Mouse (Mus musculus) gastrocnemius, postnatal 14 days (tissue): ENCODE measurements around the gene Spdye4a. TPM values are rescaled to one million over a fixed set of nuclear protein-coding genes. Genes with fewer than 3 reads are reported as not detected.
A peak's percentile ranks its signal among the peaks of the same experiment; 100 is the strongest.
"Not testable (repeated sequence)": the region's sequence is repeated elsewhere in the genome, so short reads cannot be mapped to it uniquely, and the experiment has no call there.

Experiments
- DNase-seq: peaks from one replicate; pipeline ENCODE4 v3.0.0; 2021; ENCODE audit warnings: mixed read lengths
- intact Hi-C: fragments of 180-260 bp; cut with DNase I; formaldehyde crosslinking; loops from one replicate; pipeline ENCODE4 v1.15.1; 2025; ENCODE audit warnings: low total_unique reads
- total RNA-seq, 2 experiments: library from RNA; stranded (reverse); gene quantifications; 2 replicates each; pipeline ENCODE4 v1.2.3; 2021

Gene Spdye4a
- total RNA-seq, 2 experiments from 2014 or later = not detected

GRCm38 (mm10) chr5:143244926-143245325 is 18.2 kb upstream of the Spdye4a start:
- intact Hi-C loops = no loop called here
- no peak for DNase-seq

- no peak for DNase-seq
- intact Hi-C loops = no loop called here
Measured at GRCm38 (mm10) chr5:143236036-143236435, 9.3 kb upstream of the Spdye4a start.

- DNase-seq = peak; percentile 93
Measured at GRCm38 (mm10) chr5:143235028-143235693, 8.5 kb upstream of the Spdye4a start, which contains the start of gene Zfp12. Gene Zfp12 (plus strand): TSS chr5:143235163.

GRCm38 (mm10) chr5:143222287-143222686 is 4.4 kb downstream of the Spdye4a start:
- no peak for DNase-seq
- intact Hi-C loops = no loop called here

More at GRCm38 (mm10) chr5:143235028-143235693, 8.5 kb upstream of the Spdye4a start, which contains the start of gene Zfp12:
- intact Hi-C loops = no loop called here

- no peak for DNase-seq
- intact Hi-C loops = no loop called here
Measured at GRCm38 (mm10) chr5:143220996-143221395, 5.7 kb downstream of the Spdye4a start.

- intact Hi-C loops = no loop called here
- DNase-seq = no peak
Measured at GRCm38 (mm10) chr5:143213832-143214231, 12.9 kb downstream of the Spdye4a start.

- no peak for DNase-seq
- intact Hi-C loops = no loop called here
Measured at GRCm38 (mm10) chr5:143205015-143205414, 21.7 kb downstream of the Spdye4a start.

- no peak for DNase-seq
- intact Hi-C loops = no loop called here
Measured at GRCm38 (mm10) chr5:143196506-143196905, 30.2 kb downstream of the Spdye4a start.

GRCm38 (mm10) chr5:143195166-143195565 is 31.5 kb downstream of the Spdye4a start:
- intact Hi-C loops = no loop called here
- no peak for DNase-seq

- intact Hi-C loops, DNase-seq: not testable (repeated sequence)
Measured at GRCm38 (mm10) chr5:143194747-143195146, 31.9 kb downstream of the Spdye4a start.

GRCm38 (mm10) chr5:143192806-143193205 is 33.9 kb downstream of the Spdye4a start:
- no peak for DNase-seq
- intact Hi-C loops = no loop called here

GRCm38 (mm10) chr5:143188014-143188413 is 38.7 kb downstream of the Spdye4a start:
- DNase-seq, intact Hi-C loops: not testable (repeated sequence)

GRCm38 (mm10) chr5:143180255-143181076 is 46.2 kb downstream of the Spdye4a start, which contains the start of the genes Rbak and Spdye4b:
Gene Rbak (minus strand): TSS chr5:143180775.
Gene Spdye4b (plus strand): TSS chr5:143181017.
- DNase-seq = peak; percentile 91
- intact Hi-C loops = no loop called here

- DNase-seq = no peak
- intact Hi-C loops = no loop called here
Measured at GRCm38 (mm10) chr5:143179179-143179578, 47.5 kb downstream of the Spdye4a start.

GRCm38 (mm10) chr5:143177541-143178200 is 49.0 kb downstream of the Spdye4a start:
- intact Hi-C loops = no loop called here

GRCm38 (mm10) chr5:143175970-143176369 is 50.7 kb downstream of the Spdye4a start:
- intact Hi-C loops = no loop called here
- no peak for DNase-seq

More at GRCm38 (mm10) chr5:143177541-143178200, 49.0 kb downstream of the Spdye4a start:
- DNase-seq = no peak
